In the genomic region with DNA sequence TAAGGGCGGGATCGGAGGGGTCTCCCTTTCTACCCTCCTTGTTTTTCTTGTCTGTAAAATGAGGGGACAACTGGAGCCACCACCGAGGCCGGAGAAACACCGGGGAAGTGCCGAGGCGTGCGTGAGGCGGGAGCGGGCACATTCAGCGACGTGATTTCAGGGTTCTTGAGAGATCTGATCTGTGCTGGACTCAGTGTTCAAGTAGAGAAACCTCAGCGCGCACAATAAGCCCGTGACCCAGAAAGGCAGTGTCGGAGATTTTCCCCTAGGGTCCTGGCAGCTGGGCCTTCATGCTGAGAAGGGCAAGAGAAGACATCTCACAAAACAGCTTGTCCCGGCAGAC, we compare ENCODE assay signal across 8 mouse cellular contexts. TPM values are rescaled to one million over a fixed set of nuclear protein-coding genes. Genes with fewer than 3 reads are reported as not detected.
DNase-seq lines count a peak whose midpoint lies in the region; ATAC-seq and TF ChIP-seq lines count a peak whose summit lies in the region.

No protein-coding gene starts in this region.

- no peaks in the 10 kb centered on the region for H3K27me3 ChIP-seq in cerebellum, adult 2 months (ENCODE audit: control insufficient read depth, insufficient read depth, low read length)
- no peaks in the 10 kb centered on the region for H3K27me3 ChIP-seq in thymus, adult 2 months (ENCODE audit: control insufficient read depth, insufficient read depth, low read length)
- no peaks in the 10 kb centered on the region for H3K27me3 ChIP-seq in limb, embryonic 12.5 days
- H3K27me3 ChIP-seq in neural tube, embryonic 13.5 days, result no peaks in the 10 kb centered on the region

- H3K4me1 ChIP-seq in cerebellum, adult 2 months (ENCODE audit: control insufficient read depth, insufficient read depth, low read length), result peaks cover 10% of the 10 kb centered on the region
- H3K4me1 ChIP-seq in thymus, adult 2 months (replicated peaks; ENCODE audit: control insufficient read depth, insufficient read depth, low read length), result peaks cover 7% of the 10 kb centered on the region
- peaks cover 7% of the 10 kb centered on the region for H3K4me1 ChIP-seq in limb, embryonic 12.5 days (replicated peaks)
- H3K4me1 ChIP-seq in neural tube, embryonic 13.5 days (replicated peaks), result peaks cover 13% of the 10 kb centered on the region

- no peak for TF ChIP-seq POLR2A in cerebellum, adult 2 months (IDR thresholded peaks at IDR 0.05; ENCODE audit: borderline replicate concordance, insufficient read depth, low read length)
- no peak for TF ChIP-seq POLR2A in thymus, adult 2 months (IDR thresholded peaks at IDR 0.05; ENCODE audit: control insufficient read depth, extremely low read depth, insufficient read depth, low read length, poor library complexity)

- peak overlapping the region; percentile 93 for H3K4me2 ChIP-seq in limb, embryonic 12.5 days
- peak overlapping the region; percentile 90 for H3K4me2 ChIP-seq in neural tube, embryonic 13.5 days

- ATAC-seq in limb, embryonic 12.5 days (ENCODE audit: insufficient number of reproducible peaks, insufficient read depth, low FRiP score, low TSS enrichment, low read depth), result no peak
- ATAC-seq in neural tube, embryonic 13.5 days (ENCODE audit: low read depth), result peak; percentile 55; the same call in 1 of the 2 replicates

- 0 out of 2 replicates have a peak overlapping the region, but pooled peaks have one; percentile 6 for H3K27ac ChIP-seq in cerebellum, adult 2 months (ENCODE audit: insufficient read depth, low read length)
- H3K27ac ChIP-seq in thymus, adult 2 months (ENCODE audit: control insufficient read depth, insufficient read depth, low read length), result peak overlapping the region; percentile 9; the same call in 1 of the 2 replicates
- peak overlapping the region; percentile 64; the same call in 1 of the 2 replicates for H3K27ac ChIP-seq in limb, embryonic 12.5 days
- peak overlapping the region; percentile 64 for H3K27ac ChIP-seq in neural tube, embryonic 13.5 days (replicated peaks)

- no peaks in the 10 kb centered on the region for H3K9me3 ChIP-seq in limb, embryonic 12.5 days
- no peaks in the 10 kb centered on the region for H3K9me3 ChIP-seq in neural tube, embryonic 13.5 days

- no peak for TF ChIP-seq CTCF in cerebellum, adult 2 months (IDR thresholded peaks at IDR 0.05; ENCODE audit: borderline replicate concordance, insufficient read depth, low read depth, low read length)
- TF ChIP-seq CTCF in thymus, adult 2 months (IDR thresholded peaks at IDR 0.05; ENCODE audit: borderline replicate concordance, control insufficient read depth, extremely low read depth, insufficient read depth, low read length, poor library complexity), result no peak

- 0% methylated on average over 17 of the region's 17 CpGs for WGBS in cerebellum, adult 2 months
- WGBS in thymus, adult 2 months, result under 1% methylated on average over 17 of the region's 17 CpGs
- WGBS in limb, embryonic 12.5 days, result under 1% methylated on average over 17 of the region's 17 CpGs
- 1% methylated on average over 17 of the region's 17 CpGs for WGBS in neural tube, embryonic 13.5 days

- 0 out of 2 replicates have a peak, but pooled peaks cover 12% of the 10 kb centered on the region for H3K36me3 ChIP-seq in thymus, adult 2 months (ENCODE audit: control insufficient read depth, insufficient read depth, low read length)
- peaks cover 39% of the 10 kb centered on the region for H3K36me3 ChIP-seq in limb, embryonic 12.5 days
- H3K36me3 ChIP-seq in neural tube, embryonic 13.5 days, result peaks cover 39% of the 10 kb centered on the region

- peak overlapping the region; percentile 79 for H3K4me3 ChIP-seq in cerebellum, adult 2 months (replicated peaks; ENCODE audit: insufficient read depth, low read depth, low read length)
- H3K4me3 ChIP-seq in thymus, adult 2 months (ENCODE audit: control insufficient read depth, insufficient read depth, low read length), result peak overlapping the region; percentile 71
- H3K4me3 ChIP-seq in limb, embryonic 12.5 days (replicated peaks), result peak overlapping the region; percentile 79
- H3K4me3 ChIP-seq in neural tube, embryonic 13.5 days, result peak overlapping the region; percentile 67

- peak overlapping the region; percentile 81 for H3K9ac ChIP-seq in limb, embryonic 12.5 days (replicated peaks)
- peak overlapping the region; percentile 92 for H3K9ac ChIP-seq in neural tube, embryonic 13.5 days

- no peak for DNase-seq in cerebellum, adult 2 months
- no peak for DNase-seq in cerebellum, adult 11-12 months
- DNase-seq in thymus, adult 2 months, result no peak
- no peak for DNase-seq in thymus, postnatal 0 days (ENCODE audit: low spot score)
- no peak for DNase-seq in layer of hippocampus, postnatal 14 days (ENCODE audit: low spot score in 2 of 2)
- no peak for DNase-seq in layer of hippocampus, adult 9-10 months (ENCODE audit: low spot score)

RNA-seq across cellular contexts. Expression of a gene that starts 0.3 kb away (rescaled TPM):
- polyA plus RNA-seq in cerebellum, adult 2 months (2012; rRNA removed), result 101 and 110 TPM in 2 replicates
- polyA plus RNA-seq in thymus, adult 2 months (2012; rRNA removed), result 59.9 and 60.7 TPM in 2 replicates
- 71.2 and 74.1 TPM in 2 replicates for polyA plus RNA-seq in thymus, postnatal 0 days (2015; fragmentation: Nextera tagmentation; extraction: Ambion mirVana)
- polyA plus RNA-seq in limb, embryonic 12.5 days (2016; fragmentation: Nextera tagmentation; extraction: Ambion mirVana), result 117 and 124 TPM in 2 replicates
- 92.5 and 99.3 TPM in 2 replicates for polyA plus RNA-seq in neural tube, embryonic 13.5 days (2015; fragmentation: Nextera tagmentation; extraction: Ambion mirVana)
- 10 to 100 TPM; 71.9 to 76.9 TPM for total RNA-seq in layer of hippocampus, postnatal 14 days (2021)

RNA-seq across cellular contexts. Expression of a gene that starts 14.4 kb away (rescaled TPM):
- polyA plus RNA-seq in cerebellum, adult 2 months (2012; rRNA removed), result 3.1 and 4.6 TPM in 2 replicates
- polyA plus RNA-seq in thymus, adult 2 months (2012; rRNA removed), result 0.17 and 0.20 TPM in 2 replicates
- 0.13 and 0.14 TPM in 2 replicates for polyA plus RNA-seq in thymus, postnatal 0 days (2015; fragmentation: Nextera tagmentation; extraction: Ambion mirVana)
- polyA plus RNA-seq in limb, embryonic 12.5 days (2016; fragmentation: Nextera tagmentation; extraction: Ambion mirVana), result 0.64 TPM in 2 replicates
- polyA plus RNA-seq in neural tube, embryonic 13.5 days (2015; fragmentation: Nextera tagmentation; extraction: Ambion mirVana), result 0.15 and 0.21 TPM in 2 replicates
- under 1 TPM; 0.12 to 0.19 TPM for total RNA-seq in layer of hippocampus, postnatal 14 days (2021)

RNA-seq across cellular contexts. Expression of a gene that starts 36.5 kb away (rescaled TPM):
- polyA plus RNA-seq in cerebellum, adult 2 months (2012; rRNA removed), result 31.3 and 33.4 TPM in 2 replicates
- polyA plus RNA-seq in thymus, adult 2 months (2012; rRNA removed), result 42.9 and 46.9 TPM in 2 replicates
- polyA plus RNA-seq in thymus, postnatal 0 days (2015; fragmentation: Nextera tagmentation; extraction: Ambion mirVana), result 50.6 and 53.5 TPM in 2 replicates
- 52.6 and 55.9 TPM in 2 replicates for polyA plus RNA-seq in limb, embryonic 12.5 days (2016; fragmentation: Nextera tagmentation; extraction: Ambion mirVana)
- polyA plus RNA-seq in neural tube, embryonic 13.5 days (2015; fragmentation: Nextera tagmentation; extraction: Ambion mirVana), result 39.4 and 41.2 TPM in 2 replicates
- total RNA-seq in layer of hippocampus, postnatal 14 days (2021), result 10 to 100 TPM; 28.7 to 29.1 TPM

RNA-seq across cellular contexts. Expression of a gene that starts 37.8 kb away (rescaled TPM):
- polyA plus RNA-seq in cerebellum, adult 2 months (2012; rRNA removed), result 39.1 and 41.6 TPM in 2 replicates
- 20.3 and 24.4 TPM in 2 replicates for polyA plus RNA-seq in thymus, adult 2 months (2012; rRNA removed)
- 15.0 and 16.3 TPM in 2 replicates for polyA plus RNA-seq in thymus, postnatal 0 days (2015; fragmentation: Nextera tagmentation; extraction: Ambion mirVana)
- polyA plus RNA-seq in limb, embryonic 12.5 days (2016; fragmentation: Nextera tagmentation; extraction: Ambion mirVana), result 28.0 and 29.3 TPM in 2 replicates
- polyA plus RNA-seq in neural tube, embryonic 13.5 days (2015; fragmentation: Nextera tagmentation; extraction: Ambion mirVana), result 19.2 and 20.2 TPM in 2 replicates
- total RNA-seq in layer of hippocampus, postnatal 14 days (2021), result 10 to 100 TPM; 40.1 to 40.5 TPM

Comparison
In these comparisons a context has a peak if more than half of its experiments do, and no peak if none do; other contexts are left out.
1. H3K27ac ChIP-seq: peak in every context shown above with its lines; median percentile 64 in limb, embryonic 12.5 days; 64 in neural tube, embryonic 13.5 days; 9 in thymus, adult 2 months; 6 in cerebellum, adult 2 months.